Mouse (Mus musculus): ENCODE data around the gene Dll3.

Gene Dll3

DNA sequence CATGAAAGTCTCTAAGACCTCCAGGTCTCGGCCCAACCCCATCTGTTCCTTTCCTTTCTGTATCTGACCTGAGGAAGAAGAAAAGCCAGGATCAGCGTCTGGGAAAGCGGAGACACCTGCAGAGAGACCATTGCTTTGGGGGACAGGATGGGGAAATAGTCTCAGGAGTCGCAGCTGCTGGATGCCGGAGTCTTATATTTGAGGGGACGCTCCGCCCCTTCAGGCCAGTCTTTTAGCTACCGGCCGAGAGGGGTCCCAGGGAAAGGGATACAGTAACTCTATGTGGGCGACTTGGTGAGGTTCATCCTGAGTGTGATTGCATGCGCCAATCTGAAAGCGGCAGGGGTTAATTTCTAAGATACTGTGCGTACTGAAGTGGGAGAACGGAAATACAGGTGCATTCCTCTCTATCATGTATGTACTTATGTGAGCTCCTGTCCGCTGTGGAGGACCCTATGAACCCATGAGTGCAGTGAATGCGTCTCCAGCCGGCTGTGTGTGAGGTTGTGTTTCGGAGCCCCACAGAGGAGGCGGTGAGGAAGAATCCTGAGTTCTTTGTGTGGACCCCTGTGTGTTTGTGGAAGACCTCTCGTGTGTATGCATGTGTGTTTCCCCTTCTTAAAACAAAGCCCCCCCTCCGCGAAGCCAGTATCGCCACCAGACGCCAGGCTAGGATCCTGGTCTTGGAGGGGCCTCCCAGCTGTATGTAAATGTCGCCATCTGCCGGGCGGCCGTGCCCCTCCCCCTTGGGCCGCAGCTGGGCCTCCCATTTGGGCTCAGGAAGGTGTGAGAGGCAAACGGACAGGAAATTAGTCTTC, at the start of gene Dll3:
Dll3 (minus strand) TSS at position 623 of the 818 bp plus-strand sequence.
- no peak for DNase-seq (ENCODE audit: extremely low read depth, low read depth)

DNA sequence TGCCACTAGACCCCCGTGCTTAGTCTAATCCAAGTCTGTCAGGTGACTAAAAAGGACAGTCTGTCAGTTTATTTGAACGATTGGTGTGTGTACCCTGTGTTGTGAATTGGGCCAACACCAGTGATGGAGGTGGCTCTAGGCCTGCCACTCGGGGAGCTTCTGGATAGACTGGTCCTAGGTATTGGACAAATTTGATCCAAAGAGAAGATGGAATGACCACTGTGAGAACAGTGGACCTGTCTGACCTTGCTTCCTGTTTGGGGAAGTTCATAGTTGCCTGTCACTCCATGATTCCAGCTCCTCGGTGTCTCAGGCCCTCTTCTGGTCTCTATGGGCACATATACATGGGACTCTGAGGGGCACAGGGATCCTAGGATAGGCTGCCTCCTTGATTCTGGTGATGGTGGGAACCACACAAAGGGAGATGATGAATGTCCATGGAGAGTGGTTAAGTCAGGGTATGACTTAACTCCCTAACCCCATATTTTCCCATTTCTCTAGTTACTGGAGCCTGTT, 49.7 kb upstream of the Dll3 start:
- no peak for DNase-seq (ENCODE audit: extremely low read depth, low read depth)

DNA sequence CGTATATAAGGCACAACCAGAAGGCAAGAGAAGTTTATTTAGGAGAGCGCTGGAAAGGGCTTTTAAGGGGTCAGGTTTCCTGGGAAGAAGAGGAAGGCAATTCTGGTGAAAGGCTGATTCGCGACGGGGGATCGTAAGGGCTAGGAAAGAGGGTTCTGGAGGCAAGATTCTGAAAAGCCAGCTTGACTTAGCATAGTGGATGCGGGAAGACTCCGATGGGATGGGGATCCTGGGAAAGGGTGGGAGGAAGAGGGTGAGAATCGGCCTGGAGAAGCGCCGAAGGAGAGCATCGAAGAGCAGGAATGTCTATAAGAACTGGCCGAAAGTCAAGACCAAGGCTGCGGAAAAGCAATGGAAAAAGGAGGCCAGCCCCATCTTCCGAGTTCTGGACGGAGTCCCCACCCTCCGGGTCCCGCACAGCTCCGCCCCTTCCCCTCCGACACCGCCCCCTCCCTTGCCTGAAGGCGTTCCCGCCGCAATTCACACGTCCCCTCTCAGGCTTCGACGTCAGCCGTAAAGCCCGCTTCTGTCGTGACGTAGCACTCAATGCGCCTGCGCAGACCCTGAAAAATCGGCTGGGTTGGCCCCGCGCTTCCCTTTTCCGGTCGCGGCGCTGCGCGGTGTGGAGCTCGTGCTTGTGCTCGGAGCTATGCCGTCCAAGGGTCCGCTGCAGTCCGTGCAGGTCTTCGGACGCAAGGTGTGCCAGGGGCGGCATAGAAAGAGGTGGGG, 48.3 kb upstream of the Dll3 start, which contains the start of gene Rps16:
Rps16 (plus strand) TSS at position 498 of the 729 bp plus-strand sequence.
- peak; percentile 81 for DNase-seq (ENCODE audit: extremely low read depth, low read depth)

DNA sequence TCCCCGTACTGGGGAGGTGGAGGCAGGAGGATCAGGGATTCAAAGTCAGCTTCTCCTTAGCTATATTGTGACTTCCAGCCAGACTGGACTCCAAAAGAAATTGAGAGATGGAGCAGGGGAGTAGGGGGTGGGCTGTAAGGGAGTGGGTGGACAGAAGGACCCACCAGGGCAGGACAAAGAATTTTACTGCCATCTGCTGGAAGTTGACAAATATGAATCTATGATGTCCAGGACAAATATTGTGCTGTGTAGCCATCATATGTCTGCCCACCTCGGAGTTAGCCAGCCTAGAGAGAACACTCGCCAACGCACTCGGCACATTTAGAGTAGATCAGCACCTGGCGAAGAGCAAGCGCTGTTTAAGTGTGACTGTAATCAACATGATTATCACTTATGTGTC, 46.6 kb upstream of the Dll3 start:
- DNase-seq (ENCODE audit: extremely low read depth, low read depth) = no peak

DNA sequence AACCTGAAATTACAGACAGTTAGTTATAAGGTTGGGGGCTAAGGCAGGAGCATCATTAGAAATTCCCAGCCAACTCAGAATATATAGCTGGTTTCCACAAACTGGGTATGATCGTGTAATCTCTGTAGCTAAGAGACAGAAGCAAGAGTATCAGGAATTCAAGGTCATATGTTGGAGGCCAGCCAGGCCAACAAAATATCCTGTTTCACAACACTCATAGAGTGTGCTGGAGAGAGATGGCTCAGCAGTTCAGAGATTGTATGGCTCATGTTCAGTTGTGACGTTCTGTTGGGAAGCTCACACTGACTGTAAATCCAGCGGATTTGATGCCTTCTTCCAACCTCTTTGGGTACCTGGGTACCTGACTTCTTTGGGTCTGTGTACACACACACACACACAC, 45.7 kb upstream of the Dll3 start:
- no peak for DNase-seq (ENCODE audit: extremely low read depth, low read depth)

DNA sequence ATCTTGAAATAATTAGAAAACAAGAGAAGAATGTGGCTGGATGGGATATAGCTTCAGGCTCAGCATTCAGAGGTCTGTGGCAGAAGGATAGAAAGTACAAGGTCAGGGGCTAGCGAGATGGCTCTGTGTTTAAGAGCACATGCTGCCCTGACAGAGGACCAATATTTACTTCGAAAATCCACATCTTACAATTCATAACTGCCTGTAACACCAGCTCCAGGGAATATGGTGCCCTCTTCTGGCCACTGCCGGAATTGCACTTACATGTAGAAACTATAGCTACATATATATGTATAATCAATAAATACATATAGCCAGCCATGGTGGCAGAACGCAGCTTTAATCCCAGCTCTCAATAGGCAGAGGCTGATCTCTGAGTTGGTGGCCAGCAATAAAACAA, 42.6 kb upstream of the Dll3 start:
- DNase-seq (ENCODE audit: extremely low read depth, low read depth) = peak; percentile 59

DNA sequence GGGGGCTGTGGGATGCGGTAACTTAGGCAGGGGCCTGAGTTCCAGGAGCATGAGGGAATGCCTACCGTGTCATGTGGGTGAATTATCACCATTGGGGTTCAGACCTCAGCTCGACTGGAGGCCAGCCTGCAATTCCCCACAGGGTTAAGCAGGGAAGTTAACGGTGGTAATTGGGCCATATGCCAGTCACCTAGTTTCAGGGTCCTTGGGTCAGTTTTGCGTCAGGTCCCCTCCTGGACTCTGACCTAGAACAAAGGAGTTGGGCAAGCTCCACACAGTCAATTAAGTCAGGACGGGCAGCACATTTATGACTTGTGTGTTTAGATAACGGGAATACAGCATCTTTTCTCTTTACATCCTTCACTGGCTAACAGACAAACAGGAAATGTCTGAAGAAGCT, 39.3 kb upstream of the Dll3 start:
- DNase-seq (ENCODE audit: extremely low read depth, low read depth) = no peak

DNA sequence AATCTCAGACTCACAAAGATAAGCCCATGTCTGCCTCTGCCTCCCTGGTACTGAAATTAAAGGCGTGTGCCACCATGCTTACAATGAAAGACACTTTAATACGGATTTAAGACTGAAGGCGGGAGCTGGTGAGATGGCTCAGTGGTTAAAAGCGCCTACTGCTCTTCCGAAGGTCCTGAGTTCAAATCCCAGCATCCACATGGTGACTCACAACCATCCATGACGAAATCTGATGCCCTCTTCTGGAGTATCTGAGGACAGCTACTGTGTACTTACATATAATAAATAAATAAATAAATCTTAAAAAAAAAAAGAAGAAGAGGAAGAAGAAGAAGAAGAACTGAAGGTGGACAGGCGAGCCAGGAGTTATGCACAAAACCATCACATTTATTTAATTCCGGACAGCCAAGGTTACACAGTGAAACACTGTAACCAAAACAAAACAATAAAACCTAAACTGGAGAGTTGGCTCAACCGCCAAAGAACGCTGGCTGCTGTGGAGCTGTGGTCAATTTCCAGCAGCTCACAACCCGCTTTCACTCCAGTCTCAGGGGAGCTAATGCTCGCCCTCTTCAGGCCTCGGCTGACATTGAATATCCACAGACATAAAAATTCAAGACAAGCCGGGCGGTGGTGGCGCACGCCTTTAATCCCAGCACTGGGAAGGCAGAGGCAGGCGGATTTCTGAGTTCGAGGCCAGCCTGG, 37.3 kb upstream of the Dll3 start:
- peak; percentile 71 for DNase-seq (ENCODE audit: extremely low read depth, low read depth)

DNA sequence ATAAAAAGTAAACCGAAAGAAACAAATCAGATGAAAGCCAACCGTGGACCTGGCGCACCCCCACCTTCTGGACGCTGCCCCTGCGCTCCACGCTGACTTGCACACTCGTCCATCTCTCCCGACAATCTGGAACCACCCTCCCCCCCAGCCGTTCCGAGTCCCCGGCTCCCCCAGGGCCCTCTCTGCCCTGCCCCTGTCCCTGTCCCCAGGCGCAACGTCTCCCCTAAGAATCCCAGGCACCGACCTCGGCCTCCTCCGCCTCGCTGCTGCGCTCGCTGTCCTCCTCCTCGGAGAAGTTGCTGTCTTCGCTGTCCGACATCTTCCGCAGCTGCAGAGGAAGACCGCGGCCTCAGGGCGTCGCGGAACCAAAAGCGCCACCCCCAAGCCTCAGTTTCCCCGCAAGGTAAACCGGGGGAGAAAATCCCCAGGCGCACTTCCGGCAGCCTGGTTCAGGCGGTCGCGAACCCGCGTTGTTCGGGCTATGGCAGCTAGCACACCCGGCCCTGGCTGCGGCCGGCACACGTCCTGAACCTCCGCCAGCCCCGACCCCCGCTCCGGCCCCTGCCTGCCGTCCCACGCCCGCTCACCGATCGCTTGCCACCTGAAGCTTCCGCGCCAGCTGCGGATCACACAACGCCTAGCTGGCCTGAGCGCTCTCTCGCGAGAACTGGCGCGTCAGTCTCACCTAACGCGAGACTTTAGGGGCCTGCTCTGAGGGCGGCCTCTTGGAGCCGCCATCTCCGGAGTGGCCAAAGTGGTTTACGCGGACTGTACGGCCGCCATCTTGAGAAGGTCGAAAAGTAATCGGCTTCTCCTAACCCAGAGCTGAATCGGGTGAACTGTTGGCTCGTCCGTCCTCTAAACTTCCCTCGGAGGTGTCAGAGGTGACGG, 36.3 kb upstream of the Dll3 start, which contains the start of gene Supt5:
Supt5 (minus strand) TSS at position 639 of the 891 bp plus-strand sequence.
- DNase-seq (ENCODE audit: extremely low read depth, low read depth) = peak; percentile 95

DNA sequence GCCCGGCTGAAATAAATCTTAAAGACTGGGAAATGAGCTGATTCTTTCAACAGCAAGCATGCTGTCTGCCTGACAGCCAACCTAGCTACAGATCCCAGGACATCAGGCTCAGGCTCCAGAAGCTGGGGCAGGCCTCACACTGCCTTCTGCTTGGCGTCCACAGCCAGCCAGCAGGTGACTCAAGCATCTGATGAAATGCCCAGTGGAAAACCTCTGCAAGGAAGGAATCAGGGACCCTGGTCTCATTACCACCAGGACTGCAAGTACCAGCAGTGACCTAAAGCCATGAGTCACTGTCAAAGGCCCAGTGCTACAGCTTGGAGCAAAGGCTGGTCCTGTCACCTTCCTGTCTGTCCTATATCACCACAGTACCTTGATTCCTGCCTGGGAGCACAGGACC, 33.4 kb upstream of the Dll3 start:
- DNase-seq (ENCODE audit: extremely low read depth, low read depth) = no peak

DNA sequence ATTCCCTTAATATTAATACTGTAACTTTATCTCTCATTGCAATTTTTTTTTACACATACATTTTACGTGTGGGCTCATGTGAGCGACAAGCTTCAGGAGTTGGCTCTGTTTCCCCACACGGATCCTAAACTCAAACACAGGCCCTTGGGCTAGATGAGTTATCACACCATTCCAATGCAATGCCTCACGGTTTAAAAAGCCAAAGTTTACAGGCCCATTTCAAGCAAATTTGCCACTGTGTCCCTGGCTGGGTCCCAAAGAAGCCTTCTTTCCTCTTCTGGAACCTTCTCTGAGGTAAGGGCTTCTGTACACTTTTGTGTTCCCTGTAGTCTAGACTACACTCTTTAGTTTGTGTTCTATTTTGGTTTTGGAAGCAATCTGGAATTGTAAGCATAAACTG, 32.5 kb upstream of the Dll3 start:
- DNase-seq (ENCODE audit: extremely low read depth, low read depth) = no peak

DNA sequence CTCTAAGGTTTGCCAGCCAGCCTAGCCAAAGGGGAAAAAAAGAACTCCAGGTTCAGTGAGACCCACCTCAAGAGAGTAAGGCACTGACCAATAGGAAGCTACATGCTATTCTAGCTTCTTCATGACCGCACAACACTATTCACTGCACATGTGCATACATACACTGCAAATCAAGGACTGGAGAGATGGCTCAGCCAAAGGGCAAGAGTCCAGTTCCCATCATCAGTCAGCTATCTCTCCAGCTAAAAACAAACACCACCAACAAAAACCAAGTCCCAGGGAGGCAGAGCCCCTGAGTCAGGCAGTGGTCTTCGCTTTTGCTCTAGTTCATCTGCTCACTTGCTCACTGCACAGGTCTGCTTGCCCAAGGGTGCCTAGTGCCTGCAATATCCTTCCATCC, 26.2 kb upstream of the Dll3 start:
- no peak for DNase-seq (ENCODE audit: extremely low read depth, low read depth)

DNA sequence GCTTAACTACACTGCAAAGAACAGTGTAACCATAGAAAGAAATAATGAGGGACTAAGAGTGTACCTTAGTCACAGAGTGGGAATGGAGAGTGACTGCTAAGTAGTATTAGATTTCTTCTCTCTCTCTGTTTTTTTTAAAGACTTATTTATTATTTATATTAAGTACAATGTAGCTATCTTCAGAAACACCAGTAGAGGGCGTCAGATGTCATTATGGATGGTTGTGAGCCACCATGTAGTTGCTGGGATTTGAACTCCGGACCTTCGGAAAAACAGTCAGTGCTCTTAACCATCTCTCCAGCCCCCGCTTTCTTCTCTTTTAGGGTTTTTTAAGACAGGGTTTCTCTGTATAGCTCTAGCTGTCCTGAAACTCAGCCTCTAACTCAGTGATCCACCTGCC, 24.4 kb upstream of the Dll3 start:
- no peak for DNase-seq (ENCODE audit: extremely low read depth, low read depth)

DNA sequence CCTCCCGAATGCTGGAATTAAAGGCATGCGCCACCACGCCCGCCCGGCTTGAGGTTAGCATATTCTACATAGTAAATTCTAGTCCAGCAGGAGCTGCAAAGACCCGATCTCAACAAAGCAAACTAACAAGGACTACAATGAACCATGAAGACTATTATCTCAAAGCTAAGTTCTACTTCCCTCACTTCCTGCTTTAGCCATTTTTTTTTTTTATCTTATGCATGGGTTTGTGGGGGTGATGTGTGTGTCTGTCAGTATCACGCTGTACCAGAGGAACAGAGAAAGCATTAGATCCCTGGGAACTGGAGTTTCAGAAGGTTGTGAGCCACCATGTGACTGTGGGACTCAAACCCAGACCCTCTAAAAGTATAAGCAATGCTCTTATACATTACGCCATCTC, 23.3 kb upstream of the Dll3 start:
- DNase-seq (ENCODE audit: extremely low read depth, low read depth) = peak; percentile 29

DNA sequence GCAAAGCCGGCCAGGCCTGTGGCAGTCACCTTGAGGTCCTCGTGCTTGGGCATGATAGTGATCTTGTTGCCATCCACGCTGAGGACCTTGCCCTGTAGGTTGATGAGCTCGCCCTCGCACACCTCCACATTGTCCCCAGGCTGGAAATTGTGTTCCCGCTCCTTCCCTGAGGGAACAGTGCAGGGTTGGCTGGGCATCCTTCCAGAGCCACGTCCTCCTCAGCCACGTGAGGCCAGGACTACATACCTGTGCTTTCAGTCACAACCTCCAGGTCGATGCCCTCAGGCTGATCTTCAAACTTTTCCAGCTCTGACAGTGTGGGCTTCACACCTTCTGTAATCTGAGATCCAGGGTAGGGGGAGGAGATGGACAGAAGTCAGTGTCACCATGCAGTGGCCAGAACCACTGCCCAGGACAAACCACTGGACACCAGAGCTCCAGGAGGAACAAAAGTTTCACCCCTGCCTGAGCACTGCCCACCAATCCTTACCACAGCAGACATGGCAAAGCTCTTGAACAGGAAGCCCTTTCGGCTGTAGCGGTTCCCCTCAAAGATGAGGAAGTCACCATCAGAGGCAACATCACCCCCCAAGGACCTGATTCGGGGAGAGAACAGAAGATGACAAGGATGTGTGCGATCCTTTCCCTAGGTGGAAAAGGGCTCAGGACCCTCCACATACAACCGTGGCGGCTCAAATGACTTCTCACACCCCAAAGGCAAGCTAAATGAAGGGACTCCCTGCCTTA, 20.1 kb upstream of the Dll3 start:
- peak; percentile 20 for DNase-seq (ENCODE audit: extremely low read depth, low read depth)

DNA sequence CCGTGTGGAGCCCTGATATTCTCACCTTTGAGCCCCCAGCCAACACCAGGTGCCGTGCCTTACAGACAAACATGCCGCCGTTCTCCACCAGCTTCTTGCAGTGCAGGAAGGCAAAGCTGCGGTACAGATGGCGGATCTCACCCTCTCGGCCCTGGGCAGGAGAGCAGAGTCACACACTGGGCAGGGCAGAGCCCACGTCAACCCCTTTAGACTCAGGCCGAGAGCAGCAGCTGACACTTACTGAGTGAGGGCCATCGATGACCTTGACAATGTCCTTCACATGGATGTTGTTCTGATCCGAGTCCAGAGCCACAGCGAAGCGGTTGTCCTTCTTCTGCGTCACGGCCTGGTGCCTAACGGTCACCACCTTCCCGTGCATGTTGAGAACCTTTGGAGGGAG, 16.7 kb upstream of the Dll3 start:
- DNase-seq (ENCODE audit: extremely low read depth, low read depth) = no peak

DNA sequence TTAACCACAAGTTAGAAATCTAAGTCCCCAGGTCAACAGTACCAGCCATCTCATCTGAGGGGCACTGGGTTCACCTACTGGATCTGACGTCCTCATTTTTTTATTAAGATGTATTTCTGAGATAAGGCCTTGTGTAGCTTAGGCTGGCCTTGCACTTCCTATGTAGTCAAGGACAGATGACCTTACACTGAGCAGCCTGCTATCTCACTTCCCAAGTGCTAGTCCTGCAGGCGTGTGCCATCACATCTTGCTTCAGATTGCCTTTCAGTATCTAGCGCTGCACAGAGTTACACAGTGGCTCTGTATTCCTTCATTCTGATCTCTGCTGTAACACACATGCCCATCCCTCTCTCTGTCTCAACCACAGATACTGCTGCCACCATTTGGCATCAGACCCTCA, 16.0 kb upstream of the Dll3 start:
- no peak for DNase-seq (ENCODE audit: extremely low read depth, low read depth)

DNA sequence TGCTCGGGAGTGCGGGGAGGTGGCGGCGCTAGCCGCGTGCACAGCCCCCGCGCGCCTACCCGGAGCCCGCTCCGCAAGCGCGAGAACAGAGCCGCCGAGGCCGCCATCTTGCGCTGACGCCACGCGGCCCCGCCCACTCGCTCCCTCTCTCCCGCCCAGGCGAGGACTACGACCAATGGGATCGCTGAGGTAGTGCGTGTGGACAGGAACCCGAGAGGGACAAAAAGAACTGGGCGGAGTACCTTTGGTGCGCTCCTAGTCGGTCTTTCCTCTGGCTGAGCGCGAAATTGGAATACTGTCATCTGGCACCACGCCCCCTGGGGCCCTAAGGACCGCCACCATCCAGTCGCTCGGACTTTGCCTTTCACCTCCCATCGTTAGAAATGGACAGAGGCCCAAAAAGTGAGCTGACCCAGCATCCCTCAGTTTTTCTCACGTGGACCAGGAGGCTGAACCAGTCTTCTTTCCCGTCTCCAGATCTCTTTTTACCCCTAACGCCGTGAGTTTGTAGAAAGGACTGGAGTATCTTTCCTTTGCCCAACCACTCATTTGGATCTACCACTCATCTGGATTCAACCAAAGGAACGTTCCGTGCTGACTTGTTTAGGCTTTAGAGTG, 10.0 kb upstream of the Dll3 start, which contains the start of gene Timm50:
Timm50 (minus strand) TSS at position 147 of the 618 bp plus-strand sequence.
- peak; percentile 94 for DNase-seq (ENCODE audit: extremely low read depth, low read depth)

DNA sequence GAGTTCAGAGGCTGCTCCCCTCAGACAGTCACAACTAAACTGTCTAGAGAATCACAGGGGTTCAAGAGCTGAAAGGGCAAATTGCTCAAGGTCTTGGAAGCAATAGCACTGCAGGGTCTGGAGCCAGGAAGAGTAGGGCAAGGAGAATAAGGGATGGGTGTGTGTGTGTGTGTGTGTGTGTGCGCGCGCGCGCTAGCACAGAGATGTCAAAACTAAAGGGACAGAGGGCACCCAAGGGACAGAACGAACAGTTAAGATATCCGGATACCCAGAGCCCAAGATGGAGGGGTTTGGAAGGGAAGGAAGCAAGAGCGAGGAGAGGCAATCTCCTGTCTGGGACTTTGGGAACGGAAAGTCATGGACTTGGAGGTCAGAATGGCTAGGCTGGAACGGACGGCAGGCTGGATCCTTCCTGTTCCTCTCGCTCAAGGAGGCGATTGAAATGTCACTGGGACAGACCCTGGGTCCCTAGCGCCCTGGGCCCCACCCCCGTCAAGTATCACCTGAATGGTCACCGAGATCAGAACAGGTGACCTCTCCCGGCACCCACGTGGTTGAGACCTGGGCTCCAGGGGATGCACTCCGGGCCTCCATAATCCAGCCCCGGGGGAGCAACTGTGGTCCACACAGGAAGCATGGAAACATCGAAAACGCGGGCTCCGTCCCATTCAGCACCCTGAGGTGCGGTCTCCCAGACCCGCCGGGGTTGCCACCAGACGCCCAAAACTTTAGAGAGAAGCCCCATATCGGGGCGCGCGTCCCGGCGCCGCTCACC, 9.3 kb upstream of the Dll3 start:
- peak; percentile 12 for DNase-seq (ENCODE audit: extremely low read depth, low read depth)

Measured in MEL-GATA-1-ER (cell line).